Mouse (Mus musculus) intestine, embryonic 16.5 days (tissue): ENCODE results near the gene Ncoa4. TPM values are rescaled to one million over a fixed set of nuclear protein-coding genes. Genes with fewer than 3 reads are reported as not detected.
"Not testable (repeated sequence)": the region's sequence is repeated elsewhere in the genome, so short reads cannot be mapped to it uniquely, and the experiment has no call there.

Source experiments
- ATAC-seq: fragments of 200-750 bp; cut with Nextera tagmentation; 2 replicates; pipeline ENCODE4 v1.8.0; 2017; ENCODE audit warnings: moderate TSS enrichment, moderate library complexity
- H3K27ac ChIP-seq: fragments of 300-500 bp; sonication (generic); 2 replicates; pipeline ENCODE4 v1.5.1; 2014; ENCODE audit warnings: mild to moderate bottlenecking, low read length
- H3K27me3 ChIP-seq: fragments of 300-500 bp; sonication (generic); replicated peaks from 2 replicates; pipeline ENCODE4 v1.6.1; 2014; ENCODE audit warnings: low read length, control low read depth, mixed read lengths; ENCODE audit not compliant: control insufficient read depth, insufficient read depth
- H3K36me3 ChIP-seq: fragments of 300-500 bp; sonication (generic); 2 replicates; pipeline ENCODE4 v1.6.1; 2014; ENCODE audit warnings: low read length, control low read depth; ENCODE audit not compliant: control insufficient read depth, insufficient read depth
- H3K4me1 ChIP-seq: fragments of 300-500 bp; sonication (generic); 2 replicates; pipeline ENCODE4 v1.6.1; 2014; ENCODE audit warnings: low read length, control low read depth, mixed read lengths; ENCODE audit not compliant: control insufficient read depth, insufficient read depth
- H3K4me2 ChIP-seq: fragments of 300-500 bp; sonication (generic); 2 replicates; pipeline ENCODE4 v1.6.1; 2014; ENCODE audit warnings: low read depth, low read length, control low read depth
- H3K4me3 ChIP-seq: fragments of 300-500 bp; sonication (generic); 2 replicates; pipeline ENCODE4 v1.5.1; 2014; ENCODE audit warnings: mild to moderate bottlenecking, low read length
- H3K9ac ChIP-seq: fragments of 300-500 bp; sonication (generic); 2 replicates; pipeline ENCODE4 v1.6.1; 2014; ENCODE audit warnings: low read depth, low read length
- H3K9me3 ChIP-seq: fragments of 300-500 bp; sonication (generic); 2 replicates; pipeline ENCODE4 v1.6.1; 2016; ENCODE audit warnings: low read length, control low read depth; ENCODE audit not compliant: control insufficient read depth
- WGBS: fragments of 180-500 bp; shearing (Covaris S2); extraction: QIAGEN DNeasy Blood & Tissue Kit; methylation state at CpG from one replicate; pipeline ENCODE4 v1.1.7; 2014; 5-methylcytosine and 5-hydroxymethylcytosine counted together
- polyA plus RNA-seq: library from polyadenylated mRNA; unstranded; fragments of >200 nt; fragmentation: Nextera tagmentation; extraction: Ambion mirVana; gene quantifications from 2 replicates; pipeline ENCODE4 v1.2.1, GENCODE M21; 2015

Gene Ncoa4
- 208 and 249 TPM in 2 replicates for polyA plus RNA-seq

DNA sequence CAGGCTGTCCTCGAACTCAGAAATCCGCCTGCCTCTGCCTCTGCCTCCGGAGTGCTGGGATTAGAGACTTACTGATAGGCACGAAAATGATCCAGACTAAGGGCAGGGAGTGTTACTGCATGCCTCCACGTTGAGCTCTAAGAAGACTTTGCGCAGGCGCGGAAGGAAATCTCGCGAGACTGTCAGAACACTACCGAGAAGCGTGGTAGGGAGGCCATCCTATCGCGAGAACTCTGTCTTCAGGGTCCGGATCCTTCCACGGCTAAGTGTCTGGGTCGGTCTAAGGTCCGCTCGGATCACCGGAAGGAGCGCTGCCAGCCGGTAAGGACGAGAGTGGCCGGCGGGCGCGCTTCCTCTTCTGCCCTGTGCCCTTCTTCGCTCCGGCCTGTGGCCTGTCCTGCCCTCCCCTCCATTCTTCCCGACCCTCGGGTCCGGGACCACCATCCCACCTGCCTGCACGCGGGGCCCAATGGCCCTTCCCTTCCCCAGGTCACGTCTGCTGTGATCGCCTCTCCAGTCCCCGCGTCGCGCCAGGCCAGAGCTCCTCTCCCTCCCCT is at the start of gene Ncoa4:
Ncoa4 (plus strand) TSS at position 176 of the 557 bp plus-strand sequence.
- under 1% methylated on average over 40 of the region's 40 CpGs for WGBS
- Histone ChIP-seq H3K9me3 (no peaks in the 10 kb centered on the region), H3K36me3 (no peaks in the 10 kb centered on the region), H3K27me3 (no peaks in the 10 kb centered on the region), H3K4me1 (peaks cover 19% of the 10 kb centered on the region), H3K4me3 (peak within 1 kb of the TSS; percentile 90), H3K27ac (peak within 1 kb of the TSS; percentile 94), H3K9ac (peak within 1 kb of the TSS; percentile 95), H3K4me2 (peak within 1 kb of the TSS; percentile 78)
- ATAC-seq, result peak; percentile 91

DNA sequence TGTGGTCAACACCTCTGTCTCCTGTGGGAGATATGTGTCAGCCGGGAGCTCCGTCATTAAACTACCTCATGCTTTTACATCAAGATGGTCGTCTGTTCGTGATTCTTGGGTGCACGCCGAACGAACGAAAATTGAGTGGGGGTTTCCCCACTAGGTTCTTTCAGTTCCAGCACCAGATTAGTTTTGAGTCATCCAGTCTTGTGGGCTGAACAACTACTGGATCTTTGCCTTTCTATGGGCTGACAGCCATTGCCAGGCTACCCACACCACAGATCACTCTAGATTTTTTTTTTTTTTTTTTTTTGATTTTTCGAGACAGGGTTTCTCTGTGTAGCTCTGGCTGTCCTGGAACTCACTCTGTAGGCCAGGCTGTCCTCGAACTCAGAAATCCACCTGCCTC is 47.5 kb upstream of the Ncoa4 start:
- 90% methylated on average over 10 of the region's 10 CpGs for whole genome bisulfite sequencing
- not testable (repeated sequence) for H3K4me1 ChIP-seq, H3K27me3 ChIP-seq, H3K4me3 ChIP-seq, H3K4me2 ChIP-seq, H3K36me3 ChIP-seq, H3K9ac ChIP-seq, ATAC-seq, H3K9me3 ChIP-seq, H3K27ac ChIP-seq

GRCm38 (mm10) chr14:32120940-32121919 is 38.4 kb upstream of the Ncoa4 start:
- H3K27me3 ChIP-seq, result no peaks in the 10 kb centered on the region
- H3K4me3 ChIP-seq, result no peak overlapping the region
- no peak for ATAC-seq
- H3K9me3 ChIP-seq, result no peaks in the 10 kb centered on the region
- WGBS, result 64% methylated on average over 11 of the region's 11 CpGs
- H3K4me2 ChIP-seq, result no peak overlapping the region
- no peak overlapping the region for H3K9ac ChIP-seq
- H3K4me1 ChIP-seq, result no peaks in the 10 kb centered on the region
- no peaks in the 10 kb centered on the region for H3K36me3 ChIP-seq
- no peak overlapping the region for H3K27ac ChIP-seq

DNA sequence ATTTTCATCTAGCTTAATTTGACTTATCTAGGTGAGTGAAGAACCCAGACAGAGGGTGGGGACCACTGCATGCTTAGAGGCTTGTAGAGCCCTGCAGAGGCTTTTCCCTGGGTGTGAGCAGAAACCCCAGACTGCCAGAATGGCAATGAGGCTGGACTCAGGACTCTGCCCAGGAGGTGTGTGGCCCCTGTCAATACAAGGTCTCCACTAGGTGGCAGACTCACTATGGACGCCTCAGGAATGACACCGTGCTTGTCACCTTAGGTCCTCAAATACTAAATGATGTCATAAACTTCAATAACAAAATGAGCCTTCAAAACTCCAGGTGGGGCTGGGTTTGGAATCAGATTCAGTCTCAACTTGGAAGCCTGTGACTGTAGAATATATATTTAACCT is 37.7 kb upstream of the Ncoa4 start:
- H3K9ac ChIP-seq, result no peak overlapping the region
- 0 out of 2 replicates have a peak, but pooled peaks have one; percentile 40 for ATAC-seq
- no peaks in the 10 kb centered on the region for H3K4me1 ChIP-seq
- no peak overlapping the region for H3K27ac ChIP-seq
- 48% methylated on average over 2 of the region's 2 CpGs for WGBS
- H3K36me3 ChIP-seq, result no peaks in the 10 kb centered on the region
- no peak overlapping the region for H3K4me2 ChIP-seq
- H3K27me3 ChIP-seq, result no peaks in the 10 kb centered on the region
- H3K9me3 ChIP-seq, result no peaks in the 10 kb centered on the region
- H3K4me3 ChIP-seq, result no peak overlapping the region

DNA sequence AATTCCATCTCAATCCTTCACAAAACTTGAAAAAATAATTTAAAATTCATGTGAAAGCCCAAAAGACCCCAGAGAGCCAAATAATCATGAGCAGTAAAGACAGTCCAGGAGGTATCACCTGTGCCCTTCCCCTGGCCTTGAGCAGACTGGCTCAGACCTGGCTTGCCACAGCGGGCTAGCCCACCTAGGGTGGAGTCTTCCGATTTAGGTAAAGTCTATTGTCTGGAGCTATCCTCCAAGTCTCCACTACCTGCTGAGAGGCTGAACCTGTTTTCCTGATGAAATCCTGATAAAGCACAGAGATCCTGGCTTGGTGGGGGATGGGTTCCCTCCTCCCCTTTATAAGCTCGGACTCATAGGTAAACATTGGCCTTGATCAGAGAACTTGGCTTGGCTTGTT is 35.4 kb upstream of the Ncoa4 start:
- no peak overlapping the region for H3K4me3 ChIP-seq
- no peaks in the 10 kb centered on the region for H3K9me3 ChIP-seq
- H3K27ac ChIP-seq, result no peak overlapping the region
- no peak overlapping the region for H3K4me2 ChIP-seq
- WGBS, result 61% methylated on average over 3 of the region's 3 CpGs
- no peak for ATAC-seq
- H3K36me3 ChIP-seq, result no peaks in the 10 kb centered on the region
- no peaks in the 10 kb centered on the region for H3K4me1 ChIP-seq
- no peak overlapping the region for H3K9ac ChIP-seq
- no peaks in the 10 kb centered on the region for H3K27me3 ChIP-seq

GRCm38 (mm10) chr14:32125256-32125655 is 34.4 kb upstream of the Ncoa4 start:
- not testable (repeated sequence) for H3K27ac ChIP-seq, H3K9ac ChIP-seq, H3K4me2 ChIP-seq, ATAC-seq, H3K9me3 ChIP-seq, H3K27me3 ChIP-seq, H3K36me3 ChIP-seq, H3K4me1 ChIP-seq, H3K4me3 ChIP-seq
- WGBS, result 85% methylated on average over 5 of the region's 5 CpGs

DNA sequence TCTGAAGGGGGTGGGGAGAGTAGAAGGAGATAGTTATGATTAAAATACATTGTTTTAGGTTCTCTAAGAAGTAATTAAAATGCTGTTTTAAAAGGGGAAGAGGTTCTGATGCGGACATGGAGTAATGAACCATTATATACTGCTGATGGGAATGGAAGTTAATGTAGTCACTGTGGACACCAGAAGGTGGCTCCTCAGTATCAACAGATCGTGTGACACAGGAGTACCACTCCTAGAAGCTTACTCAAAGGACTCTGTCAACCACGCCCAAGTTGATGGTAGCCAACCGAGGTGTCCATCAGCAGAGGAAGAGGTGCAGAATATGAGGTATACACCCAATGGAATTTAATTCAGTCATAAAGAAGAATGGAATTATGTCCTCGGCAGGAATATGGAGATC is 31.3 kb upstream of the Ncoa4 start:
- Histone ChIP-seq H3K27ac (no peak overlapping the region), H3K4me2 (no peak overlapping the region), H3K9me3 (no peaks in the 10 kb centered on the region), H3K4me3 (no peak overlapping the region), H3K4me1 (no peaks in the 10 kb centered on the region), H3K27me3 (no peaks in the 10 kb centered on the region), H3K9ac (no peak overlapping the region), H3K36me3 (no peaks in the 10 kb centered on the region)
- no peak for ATAC-seq
- 76% methylated on average over 5 of the region's 5 CpGs for WGBS

GRCm38 (mm10) chr14:32131836-32132235 is 27.8 kb upstream of the Ncoa4 start:
- H3K36me3 ChIP-seq, result no peaks in the 10 kb centered on the region
- WGBS, result 44% methylated on average over 4 of the region's 4 CpGs

GRCm38 (mm10) chr14:32134293-32134692 is 25.4 kb upstream of the Ncoa4 start:
- no peak overlapping the region for H3K4me2 ChIP-seq
- no peaks in the 10 kb centered on the region for H3K36me3 ChIP-seq
- H3K4me3 ChIP-seq, result no peak overlapping the region
- 0 out of 2 replicates have a peak, but pooled peaks have one; percentile 26 for ATAC-seq
- H3K27me3 ChIP-seq, result no peaks in the 10 kb centered on the region
- no peak overlapping the region for H3K9ac ChIP-seq
- no peaks in the 10 kb centered on the region for H3K9me3 ChIP-seq
- H3K4me1 ChIP-seq, result peaks cover 8% of the 10 kb centered on the region
- peak overlapping the region; percentile 23; the same call in 1 of the 2 replicates for H3K27ac ChIP-seq
- 26% methylated on average over 2 of the region's 2 CpGs for WGBS

More at GRCm38 (mm10) chr14:32131836-32132235, 27.8 kb upstream of the Ncoa4 start:
- H3K4me2 ChIP-seq, result no peak overlapping the region
- H3K27me3 ChIP-seq, result no peaks in the 10 kb centered on the region
- no peaks in the 10 kb centered on the region for H3K9me3 ChIP-seq
- ATAC-seq, result no peak
- peaks cover 8% of the 10 kb centered on the region for H3K4me1 ChIP-seq
- H3K4me3 ChIP-seq, result no peak overlapping the region
- no peak overlapping the region for H3K9ac ChIP-seq
- H3K27ac ChIP-seq, result no peak overlapping the region
